Mouse (Mus musculus) brown adipose tissue, adult 24 weeks (tissue): ENCODE measurements around the gene Lpcat3. TPM values are rescaled to one million over a fixed set of nuclear protein-coding genes. Genes with fewer than 3 reads are reported as not detected.

Source experiments
- H3K27ac ChIP-seq: fragments of 200-500 bp; replicated peaks from 2 replicates; pipeline ENCODE4 v1.5.1; 2012; ENCODE audit warnings: low read depth, mild to moderate bottlenecking, low read length
- H3K4me1 ChIP-seq: fragments of 200-500 bp; 2 replicates; pipeline ENCODE4 v1.6.1; 2012; ENCODE audit warnings: low read length, mixed read lengths; ENCODE audit not compliant: control insufficient read depth, insufficient read depth, insufficient read length
- H3K4me3 ChIP-seq: fragments of 200-500 bp; 2 replicates; pipeline ENCODE4 v1.5.1; 2012; ENCODE audit warnings: low read depth, mild to moderate bottlenecking, low read length, moderate library complexity; ENCODE audit not compliant: insufficient read depth
- polyA plus RNA-seq: library from polyadenylated mRNA; stranded (reverse); fragments of >200 nt; gene quantifications from 2 replicates; pipeline ENCODE4 v1.2.4, GENCODE M21; 2012; ENCODE audit not compliant: missing spikeins, insufficient read depth, insufficient read length

Gene Lpcat3
- polyA plus RNA-seq, 1 experiment, result 58.4 TPM

DNA sequence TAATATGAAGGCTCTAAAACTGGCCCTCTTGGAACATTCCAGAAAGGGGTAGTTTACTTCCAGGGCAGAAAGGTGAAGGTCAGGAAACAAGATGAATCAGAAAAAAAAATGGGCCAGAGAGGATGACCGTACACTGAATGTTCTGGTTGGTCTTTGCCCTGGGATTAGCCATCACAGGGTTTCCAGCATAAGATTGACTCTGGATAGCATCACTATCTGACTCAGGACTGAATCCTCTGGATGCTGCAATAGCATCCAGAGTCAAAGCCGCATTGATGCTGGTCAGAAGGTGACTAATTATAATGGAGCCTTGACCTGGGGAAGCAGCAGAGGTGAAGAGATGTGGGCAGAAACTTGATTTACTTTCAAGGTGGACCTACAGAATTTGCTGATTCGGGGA, 26.2 kb downstream of the Lpcat3 start:
- Histone ChIP-seq H3K27ac (no peak overlapping the region), H3K4me3 (no peak overlapping the region), H3K4me1 (peaks cover 14% of the 10 kb centered on the region)

- Histone ChIP-seq H3K4me3 (no peak overlapping the region), H3K4me1 (peaks cover 19% of the 10 kb centered on the region), H3K27ac (no peak overlapping the region)
Measured at GRCm38 (mm10) chr6:124690517-124690916, 27.7 kb downstream of the Lpcat3 start.

DNA sequence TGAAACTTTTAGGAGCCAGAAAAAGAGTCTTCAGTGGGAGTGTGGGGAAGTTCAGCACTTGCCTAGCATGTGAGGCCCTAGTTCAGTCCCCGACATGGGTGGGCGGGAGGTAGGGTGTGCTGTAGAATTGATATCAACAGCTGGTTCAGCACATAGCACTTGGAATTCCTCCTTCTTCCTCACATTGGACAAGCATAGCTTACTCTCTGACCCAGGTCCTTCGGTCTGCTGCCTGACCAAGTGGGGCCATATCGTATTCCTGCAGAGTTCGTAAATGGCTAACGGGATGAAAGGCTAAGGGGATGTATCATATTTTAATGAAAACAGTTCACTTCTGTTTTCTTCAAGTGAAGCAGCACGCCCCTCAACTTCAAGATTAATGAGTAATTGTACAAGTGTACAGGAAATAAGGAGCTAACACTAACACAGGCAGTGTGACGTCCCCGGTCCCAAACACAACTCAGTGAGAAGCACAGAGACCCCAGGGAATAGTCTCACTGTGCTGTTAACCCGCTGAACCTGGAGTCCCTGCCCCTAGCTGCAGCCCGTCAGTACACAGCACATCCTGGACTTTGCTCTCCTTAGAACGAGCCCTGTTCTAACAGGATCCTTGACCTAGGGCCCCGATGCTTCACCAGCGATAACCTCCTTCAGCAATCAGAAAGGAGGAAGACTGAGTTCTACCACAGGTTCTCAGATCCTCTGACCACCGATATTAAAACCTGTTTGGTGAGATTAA, 30.6 kb downstream of the Lpcat3 start:
- peak overlapping the region; percentile 67 for H3K27ac ChIP-seq
- H3K4me1 ChIP-seq, result peaks cover 22% of the 10 kb centered on the region
- H3K4me3 ChIP-seq, result no peak overlapping the region

GRCm38 (mm10) chr6:124694166-124694955, 31.5 kb downstream of the Lpcat3 start:
- Histone ChIP-seq H3K4me1 (peaks cover 22% of the 10 kb centered on the region), H3K4me3 (no peak overlapping the region), H3K27ac (peak overlapping the region; percentile 67)

DNA sequence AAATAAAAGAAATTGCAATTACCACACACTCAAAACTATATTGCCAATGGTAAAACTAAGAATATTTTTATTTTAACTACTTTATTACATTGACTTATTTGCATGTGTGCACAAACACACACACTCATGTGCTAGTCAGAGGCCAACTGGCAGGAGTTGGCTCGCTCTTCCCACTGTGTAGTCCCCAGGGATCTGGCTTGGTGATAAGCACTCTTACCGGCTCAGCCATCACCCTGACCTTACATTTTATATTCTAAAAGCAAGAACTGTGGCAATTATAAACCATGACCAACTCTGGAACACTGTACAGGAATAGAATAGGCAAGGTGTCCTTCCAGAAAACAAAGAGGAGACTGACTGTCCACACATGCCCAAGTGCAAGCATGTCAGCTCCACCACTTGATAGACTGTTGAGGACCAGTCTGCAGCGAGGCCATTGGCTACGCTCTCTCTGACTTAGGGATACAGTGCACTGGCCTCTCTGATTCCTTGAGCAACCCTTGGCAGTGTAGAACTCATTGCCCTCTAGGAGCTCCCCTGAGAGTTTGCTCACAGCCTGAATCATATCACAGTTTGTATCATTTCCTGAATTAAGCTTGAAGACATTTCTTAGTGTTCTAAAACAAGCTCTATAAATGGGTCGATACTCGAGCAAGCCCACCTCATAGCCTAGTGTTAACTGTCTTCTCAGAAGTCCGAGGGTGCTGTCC, 33.8 kb downstream of the Lpcat3 start:
- Histone ChIP-seq H3K4me1 (peaks cover 22% of the 10 kb centered on the region), H3K27ac (no peak overlapping the region), H3K4me3 (no peak overlapping the region)

- Histone ChIP-seq H3K4me1 (peaks cover 11% of the 10 kb centered on the region), H3K27ac (no peak overlapping the region)
Measured at GRCm38 (mm10) chr6:124698751-124699150, 35.9 kb downstream of the Lpcat3 start.

GRCm38 (mm10) chr6:124699366-124699765, 36.5 kb downstream of the Lpcat3 start:
- Histone ChIP-seq H3K4me3 (no peak overlapping the region), H3K4me1 (peaks cover 5% of the 10 kb centered on the region), H3K27ac (no peak overlapping the region)

More at GRCm38 (mm10) chr6:124698751-124699150, 35.9 kb downstream of the Lpcat3 start:
- H3K4me3 ChIP-seq, result no peak overlapping the region

DNA sequence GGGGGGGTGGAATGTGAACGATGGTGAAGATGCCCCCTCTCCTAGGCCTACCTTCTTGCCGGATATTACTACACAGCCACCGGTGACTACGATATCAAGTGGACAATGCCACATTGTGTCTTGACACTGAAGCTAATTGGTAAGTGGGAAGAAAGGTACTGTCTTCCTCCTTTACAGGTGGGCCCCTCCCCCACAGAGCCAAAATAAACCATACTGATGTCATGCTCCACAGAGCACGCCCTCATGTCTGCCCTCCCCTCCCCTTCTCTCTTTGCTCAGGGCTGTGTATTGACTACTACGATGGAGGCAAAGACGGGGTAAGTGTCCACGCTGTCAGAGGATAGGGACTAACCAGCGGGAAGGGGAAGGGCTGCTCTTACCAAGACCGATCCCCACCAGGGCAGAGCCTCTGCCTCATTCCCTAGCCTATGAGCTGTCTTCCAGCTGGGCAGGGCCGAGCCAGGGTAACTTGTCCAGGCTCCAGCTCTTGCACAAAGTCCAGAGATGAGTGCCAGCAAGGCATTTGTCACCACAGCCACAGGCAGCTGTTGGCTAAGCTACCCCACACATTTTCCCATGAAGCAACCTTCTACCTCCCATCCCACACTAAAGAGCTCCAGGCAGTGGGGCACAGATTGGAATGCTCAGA, 37.3 kb downstream of the Lpcat3 start:
- H3K4me1 ChIP-seq, result peaks cover 3% of the 10 kb centered on the region; the same call in 1 of the 2 replicates
- no peak overlapping the region; the same call in 1 of the 2 replicates for H3K27ac ChIP-seq
- H3K4me3 ChIP-seq, result no peak overlapping the region

- Histone ChIP-seq H3K27ac (no peak overlapping the region), H3K4me1 (peaks cover 3% of the 10 kb centered on the region; the same call in 1 of the 2 replicates), H3K4me3 (no peak overlapping the region)
Measured at GRCm38 (mm10) chr6:124701338-124701737, 38.5 kb downstream of the Lpcat3 start.

- Histone ChIP-seq H3K4me1 (no peaks in the 10 kb centered on the region), H3K27ac (no peak overlapping the region), H3K4me3 (no peak overlapping the region)
Measured at GRCm38 (mm10) chr6:124702102-124702783, 39.4 kb downstream of the Lpcat3 start.

- H3K4me1 ChIP-seq, result no peaks in the 10 kb centered on the region
- no peak overlapping the region for H3K4me3 ChIP-seq
- H3K27ac ChIP-seq, result no peak overlapping the region
Measured at GRCm38 (mm10) chr6:124702784-124703103, 39.9 kb downstream of the Lpcat3 start.

GRCm38 (mm10) chr6:124703789-124704188, 41.0 kb downstream of the Lpcat3 start:
- H3K27ac ChIP-seq, result no peak overlapping the region
- H3K4me3 ChIP-seq, result no peak overlapping the region
- no peaks in the 10 kb centered on the region for H3K4me1 ChIP-seq

- Histone ChIP-seq H3K4me3 (no peak overlapping the region), H3K4me1 (no peaks in the 10 kb centered on the region), H3K27ac (no peak overlapping the region)
Measured at GRCm38 (mm10) chr6:124704417-124704816, 41.6 kb downstream of the Lpcat3 start.

DNA sequence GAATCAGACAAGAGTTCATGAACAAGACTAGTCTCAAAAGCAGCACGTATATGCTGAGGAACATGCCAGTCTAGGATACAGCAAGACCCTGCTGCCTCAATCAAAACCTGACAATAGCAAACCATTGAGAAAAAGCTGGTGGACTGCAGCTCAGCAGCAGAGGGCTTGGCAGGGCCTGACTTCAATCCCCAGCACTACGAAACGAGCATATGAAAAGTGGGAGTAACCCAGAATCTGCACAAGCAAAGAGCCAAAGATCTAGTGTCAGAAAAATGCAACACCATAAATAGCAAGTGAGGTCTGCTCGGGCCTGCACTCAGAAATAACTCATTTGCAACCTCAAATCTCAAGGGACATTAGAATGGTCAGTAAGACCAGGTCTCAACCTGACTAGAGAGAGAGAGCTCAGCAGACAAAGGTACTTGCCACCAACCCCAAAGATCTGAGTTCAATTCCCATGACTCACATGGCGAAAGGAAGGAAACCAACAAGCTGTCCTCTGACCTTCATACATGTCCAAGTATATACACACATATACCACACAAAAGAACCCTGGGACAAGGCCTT, 43.3 kb downstream of the Lpcat3 start:
- Histone ChIP-seq H3K4me1 (no peaks in the 10 kb centered on the region), H3K27ac (no peak overlapping the region), H3K4me3 (no peak overlapping the region)
